Mouse (Mus musculus): ENCODE data around the gene Kcnj6. TPM values are rescaled to one million over a fixed set of nuclear protein-coding genes. Genes with fewer than 3 reads are reported as not detected.
"Not testable (repeated sequence)": the region's sequence is repeated elsewhere in the genome, so short reads cannot be mapped to it uniquely, and the experiment has no call there.

The Kcnj6 gene
- polyA plus RNA-seq, 1 experiment from 2014 or later = 1.2 TPM

GRCm38 (mm10) chr16:94844769-94845168, 152.7 kb downstream of the Kcnj6 start:
- ATAC-seq (ENCODE audit: low FRiP score, low read depth) = no peak
- WGBS = 66% methylated on average over 4 of the region's 4 CpGs

GRCm38 (mm10) chr16:94839398-94839797, 158.1 kb downstream of the Kcnj6 start:
- Histone ChIP-seq H3K27me3 (no peaks in the 10 kb centered on the region), H3K4me2 (replicated peaks) (no peak overlapping the region), H3K9me3 (no peaks in the 10 kb centered on the region), H3K27ac (replicated peaks) (no peak overlapping the region), H3K9ac (replicated peaks) (no peak overlapping the region), H3K4me1 (no peaks in the 10 kb centered on the region), H3K36me3 (no peaks in the 10 kb centered on the region), H3K4me3 (no peak overlapping the region)
- no peak for ATAC-seq (ENCODE audit: low FRiP score, low read depth)
- 61% methylated on average over 6 of the region's 6 CpGs for WGBS

More at GRCm38 (mm10) chr16:94844769-94845168, 152.7 kb downstream of the Kcnj6 start:
- H3K27me3 ChIP-seq = no peaks in the 10 kb centered on the region
- H3K4me1 ChIP-seq = no peaks in the 10 kb centered on the region
- no peak overlapping the region for H3K27ac ChIP-seq (replicated peaks)
- no peak overlapping the region for H3K9ac ChIP-seq (replicated peaks)
- no peaks in the 10 kb centered on the region for H3K9me3 ChIP-seq
- H3K36me3 ChIP-seq = no peaks in the 10 kb centered on the region
- no peak overlapping the region for H3K4me2 ChIP-seq (replicated peaks)
- H3K4me3 ChIP-seq = no peak overlapping the region

DNA sequence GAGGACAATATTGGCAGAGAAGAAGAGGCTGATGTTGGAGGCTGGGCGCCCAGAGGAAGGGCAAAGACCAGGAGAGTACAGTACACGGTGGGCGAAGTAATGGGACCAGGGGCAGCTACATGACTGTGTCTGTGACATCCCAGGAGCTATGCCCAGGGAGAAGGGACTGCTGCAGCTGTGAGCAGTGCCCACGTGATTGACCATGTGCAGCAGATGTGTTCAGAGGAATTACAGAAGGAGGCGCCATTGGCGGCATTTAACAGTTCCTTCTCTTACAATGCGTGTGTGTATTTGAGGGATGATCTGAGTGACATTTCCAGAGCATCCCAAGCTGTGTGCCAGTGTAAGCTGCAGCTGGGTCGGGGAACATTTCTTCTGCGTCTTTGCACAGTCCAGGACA, 159.6 kb downstream of the Kcnj6 start:
- no peaks in the 10 kb centered on the region for H3K4me1 ChIP-seq
- H3K9me3 ChIP-seq = no peaks in the 10 kb centered on the region
- no peak for ATAC-seq (ENCODE audit: low FRiP score, low read depth)
- H3K27me3 ChIP-seq = no peaks in the 10 kb centered on the region
- no peak overlapping the region for H3K27ac ChIP-seq (replicated peaks)
- H3K4me3 ChIP-seq = no peak overlapping the region
- no peak overlapping the region for H3K9ac ChIP-seq (replicated peaks)
- no peaks in the 10 kb centered on the region for H3K36me3 ChIP-seq
- 87% methylated on average over 9 of the region's 9 CpGs for WGBS
- no peak overlapping the region for H3K4me2 ChIP-seq (replicated peaks)

- ATAC-seq (ENCODE audit: low FRiP score, low read depth) = no peak
- Histone ChIP-seq H3K36me3 (no peaks in the 10 kb centered on the region), H3K9ac (replicated peaks) (no peak overlapping the region), H3K4me3 (no peak overlapping the region), H3K27me3 (no peaks in the 10 kb centered on the region), H3K27ac (replicated peaks) (no peak overlapping the region), H3K9me3 (no peaks in the 10 kb centered on the region), H3K4me1 (no peaks in the 10 kb centered on the region), H3K4me2 (replicated peaks) (no peak overlapping the region)
- WGBS = 92% methylated on average over 9 of the region's 9 CpGs
Observed at GRCm38 (mm10) chr16:94834502-94834901, 163.0 kb downstream of the Kcnj6 start.

DNA sequence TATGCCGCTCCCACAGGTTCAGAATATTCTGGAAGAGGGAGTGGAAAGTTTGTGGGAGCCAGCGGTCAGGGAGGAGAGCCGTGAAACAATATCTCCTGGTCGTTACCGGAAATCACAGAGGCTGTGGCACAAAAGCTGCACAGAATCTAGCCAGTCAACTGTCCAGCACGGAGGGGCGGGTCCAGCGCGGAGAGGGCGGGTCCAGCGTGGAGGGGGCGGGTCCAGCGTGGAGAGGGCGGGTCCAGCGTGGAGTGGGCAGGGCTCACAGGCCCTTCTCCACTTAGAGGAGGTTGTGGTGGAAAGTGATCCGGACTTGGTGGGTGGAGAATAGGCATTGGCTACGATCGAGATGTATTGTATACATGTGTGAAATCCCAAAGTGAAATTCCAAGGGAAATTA, 169.3 kb downstream of the Kcnj6 start:
- ATAC-seq (ENCODE audit: low FRiP score, low read depth) = no peak
- H3K4me1 ChIP-seq = no peaks in the 10 kb centered on the region
- H3K4me2 ChIP-seq (replicated peaks) = no peak overlapping the region
- no peak overlapping the region for H3K9ac ChIP-seq (replicated peaks)
- no peaks in the 10 kb centered on the region for H3K9me3 ChIP-seq
- H3K4me3 ChIP-seq = no peak overlapping the region
- H3K36me3 ChIP-seq = no peaks in the 10 kb centered on the region
- no peaks in the 10 kb centered on the region for H3K27me3 ChIP-seq
- 91% methylated on average over 17 of the region's 18 CpGs for WGBS
- no peak overlapping the region for H3K27ac ChIP-seq (replicated peaks)

DNA sequence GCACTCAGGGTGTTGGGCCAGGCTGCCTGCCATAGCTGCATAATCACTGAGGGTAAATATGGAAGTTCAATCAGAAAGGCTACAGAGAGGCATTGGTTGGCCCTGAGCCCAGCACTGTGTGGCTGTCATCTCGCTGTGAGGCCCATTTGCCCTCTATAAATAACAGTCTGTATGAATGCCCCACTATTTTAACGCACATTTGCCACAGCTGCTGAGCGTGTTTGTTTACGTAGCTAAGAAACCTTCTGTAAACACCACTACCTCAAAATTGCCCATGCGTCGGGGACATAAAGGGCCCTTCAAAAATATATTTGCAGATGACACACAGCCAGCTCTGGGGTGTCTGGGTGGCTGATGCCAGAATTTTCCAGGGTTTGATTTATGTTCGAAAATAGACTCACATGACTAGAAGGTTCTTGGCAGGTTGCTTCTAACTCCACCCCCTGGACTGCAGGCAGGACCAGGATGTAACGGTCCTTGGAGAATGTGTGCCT, 170.4 kb downstream of the Kcnj6 start:
- Histone ChIP-seq H3K4me1 (no peaks in the 10 kb centered on the region), H3K9ac (replicated peaks) (no peak overlapping the region), H3K27me3 (no peaks in the 10 kb centered on the region), H3K27ac (replicated peaks) (no peak overlapping the region), H3K9me3 (no peaks in the 10 kb centered on the region), H3K36me3 (no peaks in the 10 kb centered on the region), H3K4me3 (no peak overlapping the region), H3K4me2 (replicated peaks) (no peak overlapping the region)
- no peak for ATAC-seq (ENCODE audit: low FRiP score, low read depth)
- WGBS = 84% methylated on average over 8 of the region's 8 CpGs

DNA sequence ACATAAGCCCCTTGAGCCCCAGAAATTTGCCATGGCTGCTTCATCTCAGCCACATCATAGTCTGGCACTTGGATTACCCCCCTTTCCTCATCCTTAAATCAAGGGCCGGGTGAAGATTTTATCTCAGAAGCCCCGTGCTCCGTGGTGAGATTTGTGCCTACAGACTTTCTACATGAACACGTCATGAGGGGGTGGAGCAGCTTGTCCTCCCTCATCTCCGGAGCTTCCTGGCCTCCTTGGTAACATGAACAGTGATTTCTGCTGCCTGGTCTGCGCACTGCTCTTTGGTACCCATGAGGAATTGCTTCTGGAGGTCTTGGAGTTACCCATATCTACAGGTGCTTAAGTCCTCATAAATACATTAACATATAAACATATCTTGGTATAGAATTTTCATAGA, 172.2 kb downstream of the Kcnj6 start:
- H3K27me3 ChIP-seq = no peaks in the 10 kb centered on the region
- H3K27ac ChIP-seq (replicated peaks) = no peak overlapping the region
- H3K4me3 ChIP-seq = no peak overlapping the region
- 83% methylated on average over 6 of the region's 6 CpGs for WGBS
- H3K36me3 ChIP-seq = no peaks in the 10 kb centered on the region
- ATAC-seq (ENCODE audit: low FRiP score, low read depth) = no peak
- H3K4me1 ChIP-seq = no peaks in the 10 kb centered on the region
- H3K9me3 ChIP-seq = no peaks in the 10 kb centered on the region
- H3K4me2 ChIP-seq (replicated peaks) = no peak overlapping the region
- H3K9ac ChIP-seq (replicated peaks) = no peak overlapping the region

GRCm38 (mm10) chr16:94822611-94823010, 174.9 kb downstream of the Kcnj6 start:
- Histone ChIP-seq H3K27ac (replicated peaks) (no peak overlapping the region), H3K27me3 (no peaks in the 10 kb centered on the region), H3K9me3 (no peaks in the 10 kb centered on the region), H3K4me2 (replicated peaks) (no peak overlapping the region), H3K36me3 (no peaks in the 10 kb centered on the region), H3K4me3 (no peak overlapping the region), H3K4me1 (no peaks in the 10 kb centered on the region), H3K9ac (replicated peaks) (no peak overlapping the region)
- no peak for ATAC-seq (ENCODE audit: low FRiP score, low read depth)
- 86% methylated on average over 5 of the region's 5 CpGs for WGBS

DNA sequence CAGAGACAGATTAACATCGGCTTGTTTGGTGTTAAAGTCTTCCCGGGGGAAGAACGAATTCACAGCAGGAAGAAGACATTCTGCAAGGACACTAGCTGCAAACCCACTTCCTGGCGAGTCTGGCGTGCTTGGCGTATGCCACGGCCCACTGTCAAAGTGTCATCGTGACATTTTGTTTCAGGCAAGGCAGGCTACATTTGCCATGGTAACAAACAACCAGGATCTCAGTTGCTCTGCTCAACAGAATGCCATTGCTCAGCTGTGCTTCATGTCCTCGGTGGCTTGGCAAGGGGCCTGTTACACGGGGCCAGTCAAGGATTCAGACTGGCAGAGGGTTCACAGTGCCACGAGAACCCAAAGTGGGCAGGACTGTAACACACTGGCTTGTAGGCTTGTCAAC, 175.9 kb downstream of the Kcnj6 start:
- 86% methylated on average over 11 of the region's 11 CpGs for WGBS
- no peaks in the 10 kb centered on the region for H3K36me3 ChIP-seq
- no peaks in the 10 kb centered on the region for H3K4me1 ChIP-seq
- H3K4me2 ChIP-seq (replicated peaks) = no peak overlapping the region
- H3K27ac ChIP-seq (replicated peaks) = no peak overlapping the region
- H3K9me3 ChIP-seq = no peaks in the 10 kb centered on the region
- no peak for ATAC-seq (ENCODE audit: low FRiP score, low read depth)
- no peaks in the 10 kb centered on the region for H3K27me3 ChIP-seq
- no peak overlapping the region for H3K9ac ChIP-seq (replicated peaks)
- H3K4me3 ChIP-seq = no peak overlapping the region

DNA sequence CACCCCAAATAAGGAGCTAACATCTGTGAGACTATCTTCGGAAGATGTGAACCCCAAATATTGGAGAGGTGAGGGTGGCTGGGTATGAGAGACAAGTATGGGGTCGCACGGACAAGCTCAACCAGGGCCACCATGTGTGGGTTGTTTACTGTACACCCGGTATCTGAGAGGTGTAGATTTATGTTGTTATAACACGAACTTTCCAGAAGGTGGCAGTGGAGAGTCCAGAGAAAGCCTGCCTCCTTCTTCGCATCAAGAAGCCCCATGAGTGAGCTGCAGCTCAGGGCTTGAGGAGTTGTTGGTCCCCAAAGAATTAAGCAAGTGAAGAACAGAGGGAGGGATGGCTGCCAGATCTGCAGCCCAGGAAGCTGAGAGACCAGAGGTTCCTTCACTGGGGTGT, 181.1 kb downstream of the Kcnj6 start:
- H3K36me3 ChIP-seq = no peaks in the 10 kb centered on the region
- WGBS = 25% methylated on average over 6 of the region's 6 CpGs
- no peak overlapping the region for H3K4me3 ChIP-seq
- no peak overlapping the region for H3K4me2 ChIP-seq (replicated peaks)
- H3K27me3 ChIP-seq = no peaks in the 10 kb centered on the region
- no peaks in the 10 kb centered on the region for H3K4me1 ChIP-seq
- no peak overlapping the region for H3K27ac ChIP-seq (replicated peaks)
- no peak overlapping the region for H3K9ac ChIP-seq (replicated peaks)
- no peak for ATAC-seq (ENCODE audit: low FRiP score, low read depth)
- H3K9me3 ChIP-seq = peaks cover 17% of the 10 kb centered on the region

- Histone ChIP-seq H3K4me1 (no peaks in the 10 kb centered on the region), H3K4me3 (no peak overlapping the region), H3K9me3 (peaks cover 17% of the 10 kb centered on the region), H3K27me3 (no peaks in the 10 kb centered on the region), H3K4me2 (replicated peaks) (no peak overlapping the region), H3K9ac (replicated peaks) (no peak overlapping the region), H3K36me3 (no peaks in the 10 kb centered on the region), H3K27ac (replicated peaks) (no peak overlapping the region)
- WGBS = 84% methylated on average over 6 of the region's 6 CpGs
- ATAC-seq (ENCODE audit: low FRiP score, low read depth) = no peak
Observed at GRCm38 (mm10) chr16:94815891-94816290, 181.6 kb downstream of the Kcnj6 start.

GRCm38 (mm10) chr16:94809286-94809685, 188.2 kb downstream of the Kcnj6 start:
- not testable (repeated sequence) for ATAC-seq (ENCODE audit: low FRiP score, low read depth)

DNA sequence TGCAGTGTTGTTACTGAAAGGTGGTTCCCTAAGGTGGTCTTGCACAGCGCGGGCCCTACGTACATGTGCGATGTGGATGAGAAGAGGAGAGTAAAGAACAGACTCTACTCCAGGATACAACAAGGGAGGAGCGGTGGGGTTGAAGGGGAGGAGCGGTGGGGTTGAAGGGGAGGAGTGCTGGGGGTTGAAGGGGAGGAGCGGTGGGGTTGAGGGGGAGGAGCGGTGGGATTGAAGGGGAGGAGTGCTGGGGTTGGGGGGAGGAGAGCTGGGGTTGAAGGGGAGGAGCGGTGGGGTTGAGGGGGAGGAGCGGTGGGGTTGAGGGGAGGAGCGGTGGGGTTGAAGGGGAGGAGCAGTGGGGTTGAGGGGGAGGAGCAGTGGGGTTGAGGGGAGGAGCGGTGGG, 199.3 kb downstream of the Kcnj6 start:
- no peaks in the 10 kb centered on the region for H3K27me3 ChIP-seq
- H3K9ac ChIP-seq (replicated peaks) = no peak overlapping the region
- 89% methylated on average over 11 of the region's 12 CpGs for WGBS
- H3K4me3 ChIP-seq = no peak overlapping the region
- no peak overlapping the region for H3K27ac ChIP-seq (replicated peaks)
- no peaks in the 10 kb centered on the region; the same call in 1 of the 2 replicates for H3K4me1 ChIP-seq
- no peaks in the 10 kb centered on the region for H3K36me3 ChIP-seq
- H3K4me2 ChIP-seq (replicated peaks) = no peak overlapping the region
- H3K9me3 ChIP-seq = no peaks in the 10 kb centered on the region
- no peak for ATAC-seq (ENCODE audit: low FRiP score, low read depth)

More at GRCm38 (mm10) chr16:94809286-94809685, 188.2 kb downstream of the Kcnj6 start:
- not testable (repeated sequence) for H3K4me1 ChIP-seq; H3K9ac ChIP-seq (replicated peaks); H3K27me3 ChIP-seq; H3K4me2 ChIP-seq (replicated peaks); H3K4me3 ChIP-seq; H3K36me3 ChIP-seq; H3K27ac ChIP-seq (replicated peaks)
- peaks cover 15% of the 10 kb centered on the region for H3K9me3 ChIP-seq
- WGBS = 6% methylated on average over 1 of the region's 1 CpGs
